Mouse (Mus musculus): ENCODE data around the gene Map3k6. TPM values are rescaled to one million over a fixed set of nuclear protein-coding genes. Genes with fewer than 3 reads are reported as not detected.

The Map3k6 gene
- polyA plus RNA-seq, 1 experiment from 2014 or later = 21.4 TPM

DNA sequence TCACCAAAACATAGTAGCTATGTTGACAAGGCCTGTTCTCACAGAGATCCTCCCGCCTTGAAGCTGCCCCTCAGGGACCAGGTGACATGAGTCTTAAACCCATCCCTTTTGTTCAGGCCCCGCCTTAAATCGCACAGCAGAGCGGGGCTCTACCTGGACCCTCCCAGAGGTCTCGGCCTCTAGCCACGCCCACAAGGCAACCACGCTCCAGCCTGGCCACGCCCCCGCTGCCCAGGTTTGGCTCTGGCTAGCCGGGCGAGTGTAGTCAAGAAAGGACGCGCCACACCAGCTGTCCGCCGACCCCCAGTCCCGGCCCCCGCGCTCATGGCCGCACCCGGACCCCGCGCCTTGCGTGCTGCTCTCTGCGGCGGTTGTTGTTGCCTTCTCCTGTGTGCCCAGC lies 20.0 kb upstream of the Map3k6 start:
- WGBS = 3% methylated on average over 25 of the region's 25 CpGs
- Histone ChIP-seq H3K9ac (peak overlapping the region; percentile 29; the same call in 1 of the 2 replicates), H3K4me1 (peaks cover 17% of the 10 kb centered on the region), H3K36me3 (no peaks in the 10 kb centered on the region), H3K27ac (no peak overlapping the region), H3K27me3 (peaks cover 21% of the 10 kb centered on the region; the same call in 1 of the 2 replicates), H3K4me3 (peak overlapping the region; percentile 38), H3K9me3 (no peaks in the 10 kb centered on the region), H3K4me2 (peak overlapping the region; percentile 80)
- ATAC-seq (ENCODE audit: insufficient number of reproducible peaks, low FRiP score, low TSS enrichment, low read depth) = no peak

DNA sequence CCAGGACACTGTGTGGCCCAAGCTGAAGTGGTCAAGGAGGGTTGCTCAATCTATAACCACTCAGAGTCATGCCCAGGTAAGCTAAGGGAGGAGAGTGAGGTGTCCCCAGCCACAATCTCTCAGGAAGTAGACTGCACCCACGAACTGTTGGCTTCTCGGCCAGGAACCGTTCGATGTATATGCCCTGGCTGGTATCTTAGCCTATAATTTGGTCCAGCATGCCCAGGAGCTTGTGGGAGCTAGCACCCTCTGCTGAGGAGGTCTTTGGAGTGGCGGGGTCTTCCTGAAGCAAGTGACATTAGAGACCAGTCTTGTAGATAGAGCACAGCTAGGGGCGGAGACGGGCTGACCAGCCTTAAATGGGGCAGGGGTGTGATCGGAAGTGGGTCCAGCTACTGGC lies 18.9 kb upstream of the Map3k6 start:
- Histone ChIP-seq H3K27ac (no peak overlapping the region), H3K36me3 (no peaks in the 10 kb centered on the region), H3K9ac (no peak overlapping the region), H3K9me3 (no peaks in the 10 kb centered on the region), H3K4me3 (no peak overlapping the region), H3K4me2 (no peak overlapping the region), H3K4me1 (peaks cover 17% of the 10 kb centered on the region), H3K27me3 (peaks cover 21% of the 10 kb centered on the region; the same call in 1 of the 2 replicates)
- ATAC-seq (ENCODE audit: insufficient number of reproducible peaks, low FRiP score, low TSS enrichment, low read depth) = no peak
- WGBS = 86% methylated on average over 8 of the region's 8 CpGs

DNA sequence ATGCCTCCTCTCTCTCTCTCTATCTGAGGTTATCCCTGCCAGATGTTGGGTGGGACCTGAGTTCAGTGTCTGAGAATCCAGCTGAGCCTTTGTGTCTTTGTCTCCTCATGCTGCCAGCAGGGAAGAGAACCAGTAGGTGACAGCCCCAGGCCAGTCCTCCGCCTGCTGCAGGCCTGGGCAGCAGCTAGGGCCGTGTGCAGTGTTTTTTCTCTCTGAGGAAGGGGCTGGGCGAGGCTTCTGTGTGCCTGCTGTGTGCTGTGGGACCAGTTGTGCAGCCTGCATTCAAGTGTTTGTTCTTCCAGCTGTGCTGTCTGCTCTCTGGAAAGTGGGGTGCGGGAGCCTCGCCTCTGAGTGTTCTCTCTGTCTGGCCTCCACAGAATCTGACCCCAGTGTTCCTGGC lies 16.7 kb upstream of the Map3k6 start:
- 57% methylated on average over 5 of the region's 5 CpGs for WGBS
- Histone ChIP-seq H3K9ac (no peak overlapping the region), H3K4me1 (peaks cover 17% of the 10 kb centered on the region), H3K4me2 (no peak overlapping the region), H3K9me3 (no peaks in the 10 kb centered on the region), H3K4me3 (no peak overlapping the region), H3K27ac (no peak overlapping the region), H3K27me3 (peaks cover 17% of the 10 kb centered on the region; the same call in 1 of the 2 replicates), H3K36me3 (no peaks in the 10 kb centered on the region)
- no peak for ATAC-seq (ENCODE audit: insufficient number of reproducible peaks, low FRiP score, low TSS enrichment, low read depth)

DNA sequence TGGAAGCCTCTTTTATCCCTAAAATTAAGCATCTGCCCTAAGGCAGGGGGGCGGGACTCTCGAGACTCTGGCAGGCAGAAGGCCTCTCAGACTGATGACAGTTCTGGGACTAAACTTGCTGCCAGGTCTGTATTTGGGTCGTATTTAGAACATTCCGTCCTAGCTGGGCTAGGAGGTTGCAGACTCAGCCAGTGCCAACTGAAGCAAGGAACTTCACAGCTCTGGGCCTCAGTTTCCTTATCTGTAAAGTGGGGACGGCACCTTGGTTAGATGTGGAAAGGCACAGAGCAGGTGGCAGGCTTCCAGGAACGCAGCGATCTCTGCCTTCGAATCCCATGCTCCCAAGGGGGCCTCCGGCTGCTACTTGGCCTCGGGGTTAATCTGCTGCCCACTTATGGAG lies 14.5 kb upstream of the Map3k6 start:
- peaks cover 17% of the 10 kb centered on the region for H3K4me1 ChIP-seq
- no peak for ATAC-seq (ENCODE audit: insufficient number of reproducible peaks, low FRiP score, low TSS enrichment, low read depth)
- no peaks in the 10 kb centered on the region for H3K36me3 ChIP-seq
- no peak overlapping the region for H3K4me3 ChIP-seq
- H3K27me3 ChIP-seq = peaks cover 10% of the 10 kb centered on the region; the same call in 1 of the 2 replicates
- no peak overlapping the region for H3K9ac ChIP-seq
- no peak overlapping the region for H3K4me2 ChIP-seq
- no peak overlapping the region for H3K27ac ChIP-seq
- H3K9me3 ChIP-seq = no peaks in the 10 kb centered on the region
- whole genome bisulfite sequencing = 67% methylated on average over 10 of the region's 10 CpGs

DNA sequence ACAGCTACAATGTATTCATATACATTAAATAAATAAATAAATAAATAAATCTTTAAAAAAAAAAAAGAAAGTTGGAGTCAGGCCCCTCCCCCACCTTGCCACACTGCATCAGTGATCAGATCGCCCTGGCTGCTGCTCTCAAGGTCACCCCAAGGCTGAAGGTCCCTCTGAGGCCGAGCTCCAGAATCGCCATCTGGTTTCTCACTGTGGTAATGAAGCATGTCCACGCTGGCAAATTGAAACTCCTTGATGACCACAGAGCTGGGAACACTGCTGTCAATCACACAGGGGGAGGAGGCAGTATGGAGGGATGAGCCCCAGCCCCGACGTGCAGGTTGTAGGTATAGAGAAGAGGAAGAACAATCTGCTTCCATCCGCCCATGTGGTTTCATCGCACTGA lies 13.0 kb upstream of the Map3k6 start:
- Histone ChIP-seq H3K27me3 (no peaks in the 10 kb centered on the region), H3K4me1 (peaks cover 13% of the 10 kb centered on the region), H3K9me3 (no peaks in the 10 kb centered on the region), H3K27ac (no peak overlapping the region), H3K4me3 (no peak overlapping the region), H3K9ac (no peak overlapping the region), H3K36me3 (no peaks in the 10 kb centered on the region), H3K4me2 (no peak overlapping the region)
- 76% methylated on average over 8 of the region's 8 CpGs for WGBS
- no peak for ATAC-seq (ENCODE audit: insufficient number of reproducible peaks, low FRiP score, low TSS enrichment, low read depth)

DNA sequence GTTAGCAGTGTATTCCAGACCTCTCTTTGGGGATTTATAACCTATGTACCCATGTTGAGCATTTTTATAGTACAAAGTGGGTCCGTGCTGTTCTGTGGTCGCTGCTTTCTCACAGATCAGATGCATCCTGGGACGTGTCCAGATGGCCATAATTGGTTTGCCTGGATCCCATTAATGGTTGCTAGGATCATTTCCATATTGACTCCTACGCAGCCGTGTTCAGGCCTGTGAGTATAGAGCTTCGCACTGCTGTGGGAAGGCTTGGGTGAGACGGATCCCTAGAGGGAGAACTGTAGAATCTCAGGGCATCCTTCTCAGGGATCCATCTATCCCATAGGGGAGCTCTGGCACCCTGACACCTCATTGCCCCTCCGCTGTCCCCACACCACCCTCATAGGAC lies 11.0 kb upstream of the Map3k6 start:
- ATAC-seq (ENCODE audit: insufficient number of reproducible peaks, low FRiP score, low TSS enrichment, low read depth) = peak; percentile 26; the same call in 1 of the 2 replicates
- no peak overlapping the region for H3K4me2 ChIP-seq
- no peaks in the 10 kb centered on the region for H3K36me3 ChIP-seq
- H3K27ac ChIP-seq = peak overlapping the region; percentile 0; the same call in 1 of the 2 replicates
- WGBS = 41% methylated on average over 8 of the region's 8 CpGs
- no peaks in the 10 kb centered on the region for H3K9me3 ChIP-seq
- H3K27me3 ChIP-seq = no peaks in the 10 kb centered on the region
- peaks cover 5% of the 10 kb centered on the region; the same call in 1 of the 2 replicates for H3K4me1 ChIP-seq
- no peak overlapping the region for H3K9ac ChIP-seq
- H3K4me3 ChIP-seq = no peak overlapping the region

DNA sequence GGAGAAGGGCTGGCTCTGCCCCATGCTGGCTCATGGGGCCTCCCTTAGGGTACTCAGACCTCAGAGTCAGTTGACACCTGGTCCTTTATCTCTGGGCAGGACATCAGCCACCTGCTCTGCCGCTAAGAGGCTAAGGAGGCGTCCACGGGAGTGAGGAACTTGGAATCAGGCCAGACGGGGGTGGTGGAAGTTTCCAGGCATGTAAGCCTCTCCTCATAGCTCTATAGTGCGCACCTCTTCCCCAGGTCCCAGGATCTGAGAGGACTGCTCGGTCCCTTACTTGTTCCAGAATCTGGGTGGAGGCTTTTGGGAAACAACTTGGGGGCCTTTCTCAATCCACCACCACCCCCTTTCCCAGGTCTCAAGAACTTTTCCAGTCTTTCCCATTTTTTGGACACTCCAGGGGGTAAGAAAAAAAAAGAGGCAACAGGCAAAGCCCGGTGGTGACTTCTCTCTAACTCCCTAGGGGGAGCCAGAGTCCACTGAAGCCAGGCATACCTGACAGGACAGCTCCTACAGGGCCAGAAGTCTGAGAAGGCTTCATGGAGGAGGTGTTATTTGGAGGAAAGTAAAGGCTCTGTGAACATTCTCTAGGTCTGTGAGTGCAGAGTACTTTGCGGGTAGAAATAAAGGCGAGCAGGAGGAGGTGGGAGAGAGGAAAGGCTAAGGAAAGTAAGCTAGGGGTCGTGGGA lies 7.2 kb upstream of the Map3k6 start:
- Histone ChIP-seq H3K9ac (no peak overlapping the region), H3K27me3 (peaks cover 4% of the 10 kb centered on the region; the same call in 1 of the 2 replicates), H3K36me3 (no peaks in the 10 kb centered on the region), H3K4me3 (no peak overlapping the region), H3K27ac (no peak overlapping the region), H3K9me3 (no peaks in the 10 kb centered on the region), H3K4me2 (no peak overlapping the region), H3K4me1 (peaks cover 5% of the 10 kb centered on the region; the same call in 1 of the 2 replicates)
- ATAC-seq (ENCODE audit: insufficient number of reproducible peaks, low FRiP score, low TSS enrichment, low read depth) = peak; percentile 17; the same call in 1 of the 2 replicates
- WGBS = 33% methylated on average over 10 of the region's 10 CpGs

DNA sequence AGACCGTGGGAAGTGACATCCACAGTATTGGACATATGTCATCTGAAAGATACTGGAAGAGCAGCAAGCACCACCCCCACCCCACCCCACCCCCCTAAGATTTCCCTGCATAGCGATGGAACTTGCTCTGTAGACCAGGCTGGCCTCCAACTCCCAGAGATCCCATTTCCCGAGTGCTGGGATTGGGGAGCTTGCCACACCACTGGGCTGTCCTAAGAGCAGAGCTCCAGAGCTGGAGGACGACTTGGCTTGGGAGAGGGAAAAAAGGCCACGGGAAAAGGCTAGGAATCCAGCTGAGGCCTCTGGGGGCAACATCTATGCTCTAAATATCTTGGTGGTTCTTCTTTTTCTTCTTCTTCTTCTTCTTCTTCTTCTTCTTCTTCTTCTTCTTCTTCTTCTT lies 5.8 kb upstream of the Map3k6 start:
- H3K9ac ChIP-seq = no peak overlapping the region
- WGBS = 54% methylated on average over 5 of the region's 5 CpGs
- H3K4me1 ChIP-seq = peaks cover 2% of the 10 kb centered on the region; the same call in 1 of the 2 replicates
- H3K9me3 ChIP-seq = no peaks in the 10 kb centered on the region
- no peak overlapping the region for H3K4me2 ChIP-seq
- H3K36me3 ChIP-seq = no peaks in the 10 kb centered on the region
- no peak overlapping the region for H3K27ac ChIP-seq
- no peak overlapping the region for H3K4me3 ChIP-seq
- ATAC-seq (ENCODE audit: insufficient number of reproducible peaks, low FRiP score, low TSS enrichment, low read depth) = no peak
- peaks cover 9% of the 10 kb centered on the region; the same call in 1 of the 2 replicates for H3K27me3 ChIP-seq

DNA sequence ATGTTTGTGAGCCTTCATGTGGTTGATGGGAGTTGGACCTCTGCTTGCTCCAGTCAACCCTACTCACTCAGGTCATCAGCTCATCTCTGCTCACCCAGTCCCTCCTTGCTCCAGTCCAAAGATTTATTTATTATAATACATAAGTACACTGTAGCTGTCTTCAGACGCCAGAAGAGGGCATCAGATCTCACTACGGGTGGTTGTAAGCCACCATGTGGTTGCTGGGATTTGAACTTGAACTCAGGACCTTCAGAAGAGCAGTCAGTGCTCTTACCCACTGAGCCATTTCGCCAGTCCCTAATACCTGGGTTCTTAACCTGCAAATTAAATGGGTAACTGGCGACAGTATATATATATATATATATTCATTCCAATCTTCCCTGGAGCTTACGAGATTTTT lies 5.2 kb upstream of the Map3k6 start:
- 75% methylated on average over 5 of the region's 5 CpGs for WGBS
- no peak overlapping the region for H3K4me2 ChIP-seq
- H3K27me3 ChIP-seq = peaks cover 16% of the 10 kb centered on the region
- no peak for ATAC-seq (ENCODE audit: insufficient number of reproducible peaks, low FRiP score, low TSS enrichment, low read depth)
- no peaks in the 10 kb centered on the region for H3K9me3 ChIP-seq
- H3K4me1 ChIP-seq = peaks cover 2% of the 10 kb centered on the region
- no peak overlapping the region for H3K9ac ChIP-seq
- H3K36me3 ChIP-seq = no peaks in the 10 kb centered on the region
- H3K27ac ChIP-seq = no peak overlapping the region
- no peak overlapping the region for H3K4me3 ChIP-seq

DNA sequence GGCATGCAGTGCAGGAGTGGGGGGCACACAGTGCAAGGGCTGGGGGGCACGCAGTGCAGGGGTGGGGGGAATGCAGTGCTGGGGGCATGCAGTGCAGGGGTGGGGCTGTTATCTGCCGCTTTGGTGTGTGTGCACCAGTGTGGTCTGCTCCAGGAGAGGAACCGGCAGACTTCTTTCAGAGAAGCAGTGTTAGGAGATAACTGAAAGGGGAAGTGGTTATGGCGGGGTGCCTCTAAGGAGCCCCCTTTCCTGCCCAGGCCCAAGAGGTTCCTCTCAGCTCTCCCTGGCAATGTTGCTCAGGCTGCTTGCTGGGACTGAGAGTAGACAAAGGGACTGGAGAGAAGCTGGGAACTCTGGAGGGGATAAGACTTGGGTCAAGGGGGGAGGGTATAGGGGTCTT lies 2.7 kb upstream of the Map3k6 start:
- no peak overlapping the region for H3K4me3 ChIP-seq
- WGBS = 69% methylated on average over 4 of the region's 4 CpGs
- no peak overlapping the region for H3K4me2 ChIP-seq
- peaks cover 16% of the 10 kb centered on the region for H3K4me1 ChIP-seq
- H3K9me3 ChIP-seq = no peaks in the 10 kb centered on the region
- H3K36me3 ChIP-seq = no peaks in the 10 kb centered on the region
- no peak for ATAC-seq (ENCODE audit: insufficient number of reproducible peaks, low FRiP score, low TSS enrichment, low read depth)
- H3K27ac ChIP-seq = no peak overlapping the region
- H3K9ac ChIP-seq = no peak overlapping the region
- H3K27me3 ChIP-seq = peaks cover 32% of the 10 kb centered on the region

DNA sequence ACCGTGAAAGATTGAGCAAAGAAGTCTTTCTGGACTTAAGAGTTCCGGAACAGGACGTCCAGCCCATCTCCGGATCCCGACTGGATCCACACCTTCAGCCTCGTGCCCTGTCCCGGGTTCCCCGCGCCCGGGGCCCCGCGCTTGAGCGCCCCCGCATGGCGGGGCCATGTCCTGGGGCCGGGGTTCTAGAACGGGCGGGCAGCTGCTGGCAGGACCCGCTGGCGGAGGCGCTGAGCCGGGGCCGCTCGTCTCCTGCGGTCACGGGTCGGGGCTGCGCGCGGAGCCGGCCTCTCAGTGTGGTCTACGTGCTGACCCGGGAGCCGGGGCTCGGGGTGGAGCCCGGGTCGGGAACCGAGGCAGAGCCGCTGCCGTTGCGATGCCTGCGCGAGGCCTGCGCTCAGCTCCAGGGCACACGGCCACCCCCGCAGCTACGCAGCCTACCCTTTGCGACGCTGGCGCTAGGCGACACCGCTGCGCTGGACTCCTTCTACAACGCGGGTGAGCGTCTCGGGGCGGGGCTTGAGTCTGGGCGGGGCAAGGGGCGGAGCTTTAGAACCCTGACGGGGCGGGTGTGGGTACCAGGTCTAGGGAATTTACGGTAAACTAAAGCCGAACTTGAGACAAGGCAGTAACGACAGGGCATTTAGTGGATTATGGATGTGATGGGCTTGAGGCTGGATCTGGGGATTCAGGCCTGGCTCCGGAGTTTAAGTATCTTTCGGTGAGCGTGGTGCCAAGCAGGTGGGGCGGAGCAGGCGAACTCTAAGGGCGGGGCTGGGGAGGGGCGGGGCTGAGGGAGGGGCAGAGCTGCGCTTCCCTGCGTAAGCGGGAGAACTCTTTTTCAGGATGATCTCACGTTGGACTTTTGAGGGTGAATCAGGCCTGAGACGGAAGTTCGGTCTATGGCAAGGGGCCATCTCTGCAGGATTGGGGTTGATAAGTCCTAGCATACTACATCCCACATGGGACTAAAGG lies 603 bp downstream of the Map3k6 start:
- peak overlapping the region; percentile 67 for H3K4me3 ChIP-seq
- ATAC-seq (ENCODE audit: insufficient number of reproducible peaks, low FRiP score, low TSS enrichment, low read depth) = peak; percentile 90
- H3K4me1 ChIP-seq = peaks cover 16% of the 10 kb centered on the region
- H3K9ac ChIP-seq = peak overlapping the region; percentile 62
- peak overlapping the region; percentile 95 for H3K4me2 ChIP-seq
- WGBS = under 1% methylated on average over 78 of the region's 78 CpGs
- H3K9me3 ChIP-seq = no peaks in the 10 kb centered on the region
- H3K36me3 ChIP-seq = no peaks in the 10 kb centered on the region
- H3K27me3 ChIP-seq = peaks cover 48% of the 10 kb centered on the region
- H3K27ac ChIP-seq = peak overlapping the region; percentile 86

DNA sequence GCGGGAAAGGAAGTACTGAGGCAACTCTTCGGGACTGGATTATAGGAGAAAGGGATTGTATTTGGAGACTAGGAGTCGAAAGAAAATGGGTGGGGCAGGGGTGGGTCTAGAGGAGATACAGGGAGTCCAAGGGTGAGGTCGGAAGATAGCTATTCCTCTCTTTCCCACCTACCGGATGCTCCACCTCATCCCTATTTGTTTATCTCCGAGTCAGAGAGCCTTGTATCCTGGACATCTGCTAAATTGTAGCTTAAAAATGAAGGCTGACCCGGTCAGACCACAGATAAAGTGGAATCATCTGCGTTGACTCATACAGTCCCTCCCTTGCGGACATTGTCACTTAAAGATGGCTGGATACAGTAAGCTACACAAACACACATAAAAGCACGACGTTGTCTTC lies 1.3 kb downstream of the Map3k6 start:
- WGBS = 34% methylated on average over 11 of the region's 11 CpGs
- Histone ChIP-seq H3K36me3 (no peaks in the 10 kb centered on the region), H3K4me1 (peaks cover 18% of the 10 kb centered on the region), H3K4me3 (peak overlapping the region; percentile 67), H3K9ac (no peak overlapping the region), H3K27me3 (peaks cover 55% of the 10 kb centered on the region), H3K4me2 (peak overlapping the region; percentile 95), H3K27ac (0 out of 2 replicates have a peak overlapping the region, but pooled peaks have one; percentile 86), H3K9me3 (no peaks in the 10 kb centered on the region)
- ATAC-seq (ENCODE audit: insufficient number of reproducible peaks, low FRiP score, low TSS enrichment, low read depth) = no peak

Data from limb, embryonic 15.5 days (tissue).